Mouse (Mus musculus): Measurements from ENCODE around the gene Gm10961. TPM values are rescaled to one million over a fixed set of nuclear protein-coding genes. Genes with fewer than 3 reads are reported as not detected.

The Gm10961 gene
- total RNA-seq, 1 experiment = not detected

- no peaks in the 10 kb centered on the region for H3K9me3 ChIP-seq (ENCODE audit: control insufficient read depth, insufficient read depth, low read depth, low read length)
- H3K36me3 ChIP-seq (ENCODE audit: control insufficient read depth, insufficient read depth, low read length, poor library complexity, severe bottlenecking) = no peaks in the 10 kb centered on the region
- in situ Hi-C loops (cut with MboI; ENCODE audit: low sequenced_read_pairs in 2 of 2, unreplicated experiment in 2 of 2) = no loop called here
- no peak for TF ChIP-seq ZC3H11A (IDR thresholded peaks at IDR 0.05; ENCODE audit: borderline replicate concordance, low read depth, low read length)
- TF ChIP-seq HCFC1 (IDR thresholded peaks at IDR 0.05; ENCODE audit: borderline replicate concordance, insufficient read depth, low read length) = no peak
- no peak for TF ChIP-seq ZNF384 (IDR thresholded peaks at IDR 0.05; ENCODE audit: low read depth, low read length)
- TF ChIP-seq MAFK (IDR thresholded peaks at IDR 0.05; ENCODE audit: insufficient read depth, low read depth, low read length) = no peak
- TF ChIP-seq CHD2 (IDR thresholded peaks at IDR 0.05; ENCODE audit: low read depth, low read length) = no peak
- H3K4me3 ChIP-seq (ENCODE audit: insufficient read depth in 1 of 2, low read depth in 1 of 2, low read length in 2 of 2, poor library complexity in 1 of 2, severe bottlenecking in 1 of 2) = peak overlapping the region; percentile 45 to 53
- no peak for DNase-seq (ENCODE audit: low read depth, low spot score)
- H3K9ac ChIP-seq (ENCODE audit: insufficient read depth, low read depth, low read length, poor library complexity, severe bottlenecking) = peak overlapping the region; percentile 36; the same call in 1 of the 2 replicates
- H3K27ac ChIP-seq (ENCODE audit: insufficient read depth, low read depth, low read length, poor library complexity, severe bottlenecking) = no peak overlapping the region
- H3K4me1 ChIP-seq (ENCODE audit: control insufficient read depth in 2 of 2, insufficient read depth in 2 of 2, low read length in 2 of 2, poor library complexity in 1 of 2) = peaks cover 0 to 7% of the 10 kb centered on the region in 2 experiments; a peak in 1 of 4 replicates
These were observed 35.7 kb upstream of the Gm10961 start for GRCm38 (mm10) chr3:107595264-107595937.

- no peaks in the 10 kb centered on the region for H3K36me3 ChIP-seq (ENCODE audit: control insufficient read depth, insufficient read depth, low read length, poor library complexity, severe bottlenecking)
- no peak overlapping the region for H3K9ac ChIP-seq (ENCODE audit: insufficient read depth, low read depth, low read length, poor library complexity, severe bottlenecking)
- no peak for TF ChIP-seq CHD2 (IDR thresholded peaks at IDR 0.05; ENCODE audit: low read depth, low read length)
- TF ChIP-seq ZC3H11A (IDR thresholded peaks at IDR 0.05; ENCODE audit: borderline replicate concordance, low read depth, low read length) = no peak
- no peak for TF ChIP-seq HCFC1 (IDR thresholded peaks at IDR 0.05; ENCODE audit: borderline replicate concordance, insufficient read depth, low read length)
- no peak for TF ChIP-seq ZNF384 (IDR thresholded peaks at IDR 0.05; ENCODE audit: low read depth, low read length)
- TF ChIP-seq MAFK (IDR thresholded peaks at IDR 0.05; ENCODE audit: insufficient read depth, low read depth, low read length) = no peak
- in situ Hi-C loops (cut with MboI; ENCODE audit: low sequenced_read_pairs in 2 of 2, unreplicated experiment in 2 of 2) = no loop called here
- DNase-seq (ENCODE audit: low read depth, low spot score) = no peak
- peak overlapping the region in 1 of 2 experiments; percentile 45; a peak in 1 of 4 replicates for H3K4me3 ChIP-seq (ENCODE audit: insufficient read depth in 1 of 2, low read depth in 1 of 2, low read length in 2 of 2, poor library complexity in 1 of 2, severe bottlenecking in 1 of 2)
- H3K9me3 ChIP-seq (ENCODE audit: control insufficient read depth, insufficient read depth, low read depth, low read length) = no peaks in the 10 kb centered on the region
- H3K4me1 ChIP-seq (ENCODE audit: control insufficient read depth in 2 of 2, insufficient read depth in 2 of 2, low read length in 2 of 2, poor library complexity in 1 of 2) = peaks cover 0 to 7% of the 10 kb centered on the region in 2 experiments; a peak in 1 of 4 replicates
- H3K27ac ChIP-seq (ENCODE audit: insufficient read depth, low read depth, low read length, poor library complexity, severe bottlenecking) = no peak overlapping the region
These were observed 35.1 kb upstream of the Gm10961 start for GRCm38 (mm10) chr3:107595938-107596461.

GRCm38 (mm10) chr3:107596559-107596958, 34.6 kb upstream of the Gm10961 start:
- TF ChIP-seq MAFK (IDR thresholded peaks at IDR 0.05; ENCODE audit: insufficient read depth, low read depth, low read length) = no peak
- TF ChIP-seq HCFC1 (IDR thresholded peaks at IDR 0.05; ENCODE audit: borderline replicate concordance, insufficient read depth, low read length) = no peak
- TF ChIP-seq CHD2 (IDR thresholded peaks at IDR 0.05; ENCODE audit: low read depth, low read length) = no peak
- no peak for TF ChIP-seq ZNF384 (IDR thresholded peaks at IDR 0.05; ENCODE audit: low read depth, low read length)
- TF ChIP-seq ZC3H11A (IDR thresholded peaks at IDR 0.05; ENCODE audit: borderline replicate concordance, low read depth, low read length) = no peak
- peaks cover 0 to 7% of the 10 kb centered on the region in 2 experiments; a peak in 1 of 4 replicates for H3K4me1 ChIP-seq (ENCODE audit: control insufficient read depth in 2 of 2, insufficient read depth in 2 of 2, low read length in 2 of 2, poor library complexity in 1 of 2)
- DNase-seq (ENCODE audit: low read depth, low spot score) = no peak
- H3K27ac ChIP-seq (ENCODE audit: insufficient read depth, low read depth, low read length, poor library complexity, severe bottlenecking) = no peak overlapping the region
- no peak overlapping the region for H3K9ac ChIP-seq (ENCODE audit: insufficient read depth, low read depth, low read length, poor library complexity, severe bottlenecking)
- in situ Hi-C loops (cut with MboI; ENCODE audit: low sequenced_read_pairs in 2 of 2, unreplicated experiment in 2 of 2) = no loop called here
- no peaks in the 10 kb centered on the region for H3K9me3 ChIP-seq (ENCODE audit: control insufficient read depth, insufficient read depth, low read depth, low read length)
- no peak overlapping the region; a peak in 1 of 4 replicates for H3K4me3 ChIP-seq (ENCODE audit: insufficient read depth in 1 of 2, low read depth in 1 of 2, low read length in 2 of 2, poor library complexity in 1 of 2, severe bottlenecking in 1 of 2)
- no peaks in the 10 kb centered on the region for H3K36me3 ChIP-seq (ENCODE audit: control insufficient read depth, insufficient read depth, low read length, poor library complexity, severe bottlenecking)

GRCm38 (mm10) chr3:107597134-107597533, 34.0 kb upstream of the Gm10961 start:
- Histone ChIP-seq H3K4me3 (ENCODE audit: insufficient read depth in 1 of 2, low read depth in 1 of 2, low read length in 2 of 2, poor library complexity in 1 of 2, severe bottlenecking in 1 of 2) (no peak overlapping the region), H3K9ac (ENCODE audit: insufficient read depth, low read depth, low read length, poor library complexity, severe bottlenecking) (no peak overlapping the region), H3K4me1 (ENCODE audit: control insufficient read depth in 2 of 2, insufficient read depth in 2 of 2, low read length in 2 of 2, poor library complexity in 1 of 2) (peaks cover 0 to 7% of the 10 kb centered on the region in 2 experiments; a peak in 1 of 4 replicates), H3K9me3 (ENCODE audit: control insufficient read depth, insufficient read depth, low read depth, low read length) (no peaks in the 10 kb centered on the region), H3K27ac (ENCODE audit: insufficient read depth, low read depth, low read length, poor library complexity, severe bottlenecking) (no peak overlapping the region), H3K36me3 (ENCODE audit: control insufficient read depth, insufficient read depth, low read length, poor library complexity, severe bottlenecking) (no peaks in the 10 kb centered on the region)
- TF ChIP-seq MAFK (IDR thresholded peaks at IDR 0.05; ENCODE audit: insufficient read depth, low read depth, low read length) = no peak
- TF ChIP-seq ZNF384 (IDR thresholded peaks at IDR 0.05; ENCODE audit: low read depth, low read length) = no peak
- TF ChIP-seq ZC3H11A (IDR thresholded peaks at IDR 0.05; ENCODE audit: borderline replicate concordance, low read depth, low read length) = no peak
- no peak for TF ChIP-seq CHD2 (IDR thresholded peaks at IDR 0.05; ENCODE audit: low read depth, low read length)
- TF ChIP-seq HCFC1 (IDR thresholded peaks at IDR 0.05; ENCODE audit: borderline replicate concordance, insufficient read depth, low read length) = no peak
- DNase-seq (ENCODE audit: low read depth, low spot score) = no peak
- in situ Hi-C loops (cut with MboI; ENCODE audit: low sequenced_read_pairs in 2 of 2, unreplicated experiment in 2 of 2) = no loop called here

Measured in ES-E14 (cell line).